Mouse (Mus musculus): ENCODE results near the gene Hck. TPM values are rescaled to one million over a fixed set of nuclear protein-coding genes. Genes with fewer than 3 reads are reported as not detected.
A peak's percentile ranks its signal among the peaks of the same experiment; 100 is the strongest.

The Hck gene
- polyA plus RNA-seq, 2 experiments = 5.9 to 7.8 TPM

- DNase-seq (ENCODE audit: low read depth in 3 of 3, low spot score in 3 of 3) = no peak
- H3K36me3 ChIP-seq (replicated peaks; ENCODE audit: control insufficient read depth, insufficient read depth, low read depth) = no peaks in the 10 kb centered on the region
- TF ChIP-seq CTCF (IDR thresholded peaks at IDR 0.05; ENCODE audit: low read depth) = no peak
- TF ChIP-seq EP300 (IDR thresholded peaks at IDR 0.05; ENCODE audit: low read depth) = no peak
- no peak overlapping the region for H3K4me3 ChIP-seq (ENCODE audit: insufficient read depth in 1 of 2, low read depth in 2 of 2, low read length in 2 of 2)
- no peaks in the 10 kb centered on the region for H3K4me1 ChIP-seq (replicated peaks; ENCODE audit: control insufficient read depth in 2 of 2, insufficient read depth in 2 of 2, low read length in 1 of 2)
- WGBS (ENCODE audit: insufficient replicate concordance) = 49% methylated on average over 3 of the region's 3 CpGs
- H3K4me2 ChIP-seq (ENCODE audit: low read depth) = no peak overlapping the region
- no peaks in the 10 kb centered on the region for H3K9me3 ChIP-seq (ENCODE audit: control insufficient read depth, low read length)
- no peak overlapping the region for H3K9ac ChIP-seq (replicated peaks)
- H3K27ac ChIP-seq = no peak overlapping the region
- H3K27me3 ChIP-seq (ENCODE audit: control insufficient read depth, insufficient read depth, low read length) = no peaks in the 10 kb centered on the region; the same call in none of the 2 replicates
- ATAC-seq (ENCODE audit: insufficient read depth) = no peak
Observed at GRCm38 (mm10) chr2:153147236-153147635, 39.0 kb downstream of the Hck start.

- H3K4me1 ChIP-seq (replicated peaks; ENCODE audit: control insufficient read depth in 2 of 2, insufficient read depth in 2 of 2, low read length in 1 of 2) = no peaks in the 10 kb centered on the region
- H3K4me3 ChIP-seq (ENCODE audit: insufficient read depth in 1 of 2, low read depth in 2 of 2, low read length in 2 of 2) = no peak overlapping the region
- no peak overlapping the region for H3K27ac ChIP-seq
- no peaks in the 10 kb centered on the region for H3K9me3 ChIP-seq (ENCODE audit: control insufficient read depth, low read length)
- no peak for TF ChIP-seq EP300 (IDR thresholded peaks at IDR 0.05; ENCODE audit: low read depth)
- TF ChIP-seq CTCF (IDR thresholded peaks at IDR 0.05; ENCODE audit: low read depth) = peak; percentile 95
- DNase-seq (ENCODE audit: low read depth in 3 of 3, low spot score in 3 of 3) = peak; percentile 35 to 48 (median 47)
- 15% methylated on average over 3 of the region's 3 CpGs for WGBS (ENCODE audit: insufficient replicate concordance)
- H3K9ac ChIP-seq (replicated peaks) = no peak overlapping the region
- H3K27me3 ChIP-seq (ENCODE audit: control insufficient read depth, insufficient read depth, low read length) = no peaks in the 10 kb centered on the region; the same call in none of the 2 replicates
- no peak overlapping the region for H3K4me2 ChIP-seq (ENCODE audit: low read depth)
- ATAC-seq (ENCODE audit: insufficient read depth) = peak; percentile 39; the same call in 1 of the 2 replicates
- H3K36me3 ChIP-seq (replicated peaks; ENCODE audit: control insufficient read depth, insufficient read depth, low read depth) = no peaks in the 10 kb centered on the region
Observed at GRCm38 (mm10) chr2:153147715-153148114, 39.4 kb downstream of the Hck start.

GRCm38 (mm10) chr2:153149742-153150141 is 41.5 kb downstream of the Hck start:
- H3K9me3 ChIP-seq (ENCODE audit: control insufficient read depth, low read length) = no peaks in the 10 kb centered on the region
- 62% methylated on average over 3 of the region's 3 CpGs for WGBS (ENCODE audit: insufficient replicate concordance)
- H3K36me3 ChIP-seq (replicated peaks; ENCODE audit: control insufficient read depth, insufficient read depth, low read depth) = no peaks in the 10 kb centered on the region
- no peak overlapping the region for H3K4me2 ChIP-seq (ENCODE audit: low read depth)
- no peak for TF ChIP-seq CTCF (IDR thresholded peaks at IDR 0.05; ENCODE audit: low read depth)
- no peak for TF ChIP-seq EP300 (IDR thresholded peaks at IDR 0.05; ENCODE audit: low read depth)
- H3K9ac ChIP-seq (replicated peaks) = no peak overlapping the region
- H3K27ac ChIP-seq = no peak overlapping the region
- DNase-seq (ENCODE audit: low read depth in 3 of 3, low spot score in 3 of 3) = no peak
- no peaks in the 10 kb centered on the region; the same call in none of the 2 replicates for H3K27me3 ChIP-seq (ENCODE audit: control insufficient read depth, insufficient read depth, low read length)
- no peak overlapping the region for H3K4me3 ChIP-seq (ENCODE audit: insufficient read depth in 1 of 2, low read depth in 2 of 2, low read length in 2 of 2)
- H3K4me1 ChIP-seq (replicated peaks; ENCODE audit: control insufficient read depth in 2 of 2, insufficient read depth in 2 of 2, low read length in 1 of 2) = no peaks in the 10 kb centered on the region
- no peak for ATAC-seq (ENCODE audit: insufficient read depth)

GRCm38 (mm10) chr2:153151026-153151425 is 42.8 kb downstream of the Hck start:
- H3K36me3 ChIP-seq (replicated peaks; ENCODE audit: control insufficient read depth, insufficient read depth, low read depth) = no peaks in the 10 kb centered on the region
- DNase-seq (ENCODE audit: low read depth in 3 of 3, low spot score in 3 of 3) (no peak), ATAC-seq (ENCODE audit: insufficient read depth) (no peak)
- no peaks in the 10 kb centered on the region; the same call in none of the 2 replicates for H3K27me3 ChIP-seq (ENCODE audit: control insufficient read depth, insufficient read depth, low read length)
- H3K9me3 ChIP-seq (ENCODE audit: control insufficient read depth, low read length) = no peaks in the 10 kb centered on the region
- H3K4me2 ChIP-seq (ENCODE audit: low read depth) = no peak overlapping the region
- no peaks in the 10 kb centered on the region for H3K4me1 ChIP-seq (replicated peaks; ENCODE audit: control insufficient read depth in 2 of 2, insufficient read depth in 2 of 2, low read length in 1 of 2)
- TF ChIP-seq EP300 (IDR thresholded peaks at IDR 0.05; ENCODE audit: low read depth) = no peak
- TF ChIP-seq CTCF (IDR thresholded peaks at IDR 0.05; ENCODE audit: low read depth) = no peak
- H3K27ac ChIP-seq = no peak overlapping the region
- 46% methylated on average over 7 of the region's 7 CpGs for WGBS (ENCODE audit: insufficient replicate concordance)
- no peak overlapping the region for H3K4me3 ChIP-seq (ENCODE audit: insufficient read depth in 1 of 2, low read depth in 2 of 2, low read length in 2 of 2)
- H3K9ac ChIP-seq (replicated peaks) = no peak overlapping the region

- H3K27ac ChIP-seq = no peak overlapping the region
- H3K4me3 ChIP-seq (ENCODE audit: insufficient read depth in 1 of 2, low read depth in 2 of 2, low read length in 2 of 2) = no peak overlapping the region
- 20% methylated on average over 8 of the region's 8 CpGs for WGBS (ENCODE audit: insufficient replicate concordance)
- H3K36me3 ChIP-seq (replicated peaks; ENCODE audit: control insufficient read depth, insufficient read depth, low read depth) = no peaks in the 10 kb centered on the region
- TF ChIP-seq CTCF (IDR thresholded peaks at IDR 0.05; ENCODE audit: low read depth) (no peak), EP300 (IDR thresholded peaks at IDR 0.05; ENCODE audit: low read depth) (no peak)
- no peak overlapping the region for H3K9ac ChIP-seq (replicated peaks)
- no peaks in the 10 kb centered on the region for H3K4me1 ChIP-seq (replicated peaks; ENCODE audit: control insufficient read depth in 2 of 2, insufficient read depth in 2 of 2, low read length in 1 of 2)
- no peak for ATAC-seq (ENCODE audit: insufficient read depth)
- no peaks in the 10 kb centered on the region for H3K9me3 ChIP-seq (ENCODE audit: control insufficient read depth, low read length)
- no peak for DNase-seq (ENCODE audit: low read depth in 3 of 3, low spot score in 3 of 3)
- no peak overlapping the region for H3K4me2 ChIP-seq (ENCODE audit: low read depth)
- H3K27me3 ChIP-seq (ENCODE audit: control insufficient read depth, insufficient read depth, low read length) = no peaks in the 10 kb centered on the region; the same call in none of the 2 replicates
Observed at GRCm38 (mm10) chr2:153151926-153152665, 43.8 kb downstream of the Hck start.

Measured in liver, embryonic 14.5 days (tissue).